Mouse (Mus musculus): Measurements from ENCODE around the gene Dmrt1. TPM values are rescaled to one million over a fixed set of nuclear protein-coding genes. Genes with fewer than 3 reads are reported as not detected.
A peak's percentile ranks its signal among the peaks of the same experiment; 100 is the strongest.

The Dmrt1 gene
- total RNA-seq, 2 experiments from 2014 or later, result not detected

DNA sequence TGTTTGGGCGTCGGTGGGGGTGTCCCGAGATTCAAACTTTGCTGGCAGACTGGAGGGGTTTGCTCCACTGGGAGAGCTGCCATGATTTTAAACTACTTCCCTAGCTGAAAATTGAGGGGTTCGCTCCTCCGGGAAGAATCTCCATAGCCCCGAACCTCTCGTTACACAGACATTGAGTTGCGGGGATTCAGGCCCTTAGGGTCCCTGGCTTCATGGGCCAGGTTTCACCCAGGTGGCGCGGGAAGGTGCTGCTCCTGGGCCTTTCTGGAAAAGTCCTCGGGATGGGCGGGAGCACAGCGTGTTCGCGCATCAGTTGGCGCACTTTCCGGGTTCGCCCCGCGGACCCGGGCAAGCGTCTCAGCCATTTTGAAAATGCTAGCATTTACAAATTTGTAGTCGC, 1.2 kb downstream of the Dmrt1 start:
- Histone ChIP-seq H3K27ac (no peak overlapping the region), H3K4me3 (no peak overlapping the region)
- no peak for TF ChIP-seq CTCF (IDR thresholded peaks at IDR 0.05)
- intact Hi-C loops (cut with DNase I), result loop anchor here (5.0 kb wide), 1 partner anchor 101 kb away; no protein-coding TSS in a partner anchor
- no peak for DNase-seq (ENCODE audit: extremely low spot score in 1 of 2, low spot score in 2 of 2)

DNA sequence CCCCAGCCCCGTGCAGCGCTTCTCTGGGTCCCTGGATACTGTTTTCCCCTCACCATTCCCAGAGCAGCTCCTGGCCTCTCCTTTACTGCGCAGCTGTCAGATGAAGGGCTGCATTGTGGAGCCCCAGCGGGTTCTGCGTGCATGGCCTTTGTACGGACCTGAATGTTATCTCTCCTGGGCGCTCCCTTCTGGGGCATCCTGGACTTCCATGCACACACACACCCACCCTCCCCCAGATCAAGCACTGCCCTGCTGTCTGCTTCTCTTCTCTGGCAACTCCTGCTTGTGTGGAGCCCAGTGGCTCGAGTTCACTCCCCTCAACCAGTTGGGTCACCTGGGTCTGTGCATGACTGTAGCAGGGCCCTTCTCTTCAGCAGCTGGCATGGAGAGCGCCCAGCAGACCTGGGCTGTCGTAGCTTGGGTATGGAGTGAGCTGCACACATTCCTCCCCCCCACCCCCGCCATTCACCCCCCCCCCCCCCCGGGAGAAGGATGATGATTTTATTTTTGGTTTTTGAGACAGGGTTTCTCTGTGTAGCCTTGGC, 9.6 kb downstream of the Dmrt1 start:
- Histone ChIP-seq H3K4me3 (no peak overlapping the region), H3K27ac (no peak overlapping the region)
- TF ChIP-seq CTCF (IDR thresholded peaks at IDR 0.05), result no peak
- intact Hi-C loops (cut with DNase I), result no loop called here
- DNase-seq (ENCODE audit: extremely low spot score in 1 of 2, low spot score in 2 of 2), result no peak

DNA sequence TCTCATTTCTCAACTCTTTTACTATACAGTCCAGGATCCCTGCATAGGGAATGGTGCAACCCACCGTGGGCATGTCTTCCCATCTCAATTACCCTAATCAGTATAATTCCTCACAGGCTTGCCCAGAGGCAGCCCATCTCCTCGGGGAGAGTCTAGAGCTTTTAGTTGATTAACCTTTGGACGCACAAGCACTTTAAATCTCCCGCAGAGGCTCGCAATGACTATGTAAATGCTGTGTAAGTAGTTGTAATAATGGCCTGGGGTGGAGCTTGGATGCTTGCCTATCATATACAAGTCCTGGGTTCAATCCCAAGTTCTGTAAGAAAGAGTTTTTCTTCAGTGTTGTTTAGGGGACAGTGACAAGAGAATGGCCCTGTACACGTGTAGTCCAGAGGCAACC, 18.7 kb downstream of the Dmrt1 start:
- TF ChIP-seq CTCF (IDR thresholded peaks at IDR 0.05), result no peak
- no peak for DNase-seq (ENCODE audit: extremely low spot score in 1 of 2, low spot score in 2 of 2)
- intact Hi-C loops (cut with DNase I), result no loop called here
- Histone ChIP-seq H3K27ac (no peak overlapping the region), H3K4me3 (no peak overlapping the region)

DNA sequence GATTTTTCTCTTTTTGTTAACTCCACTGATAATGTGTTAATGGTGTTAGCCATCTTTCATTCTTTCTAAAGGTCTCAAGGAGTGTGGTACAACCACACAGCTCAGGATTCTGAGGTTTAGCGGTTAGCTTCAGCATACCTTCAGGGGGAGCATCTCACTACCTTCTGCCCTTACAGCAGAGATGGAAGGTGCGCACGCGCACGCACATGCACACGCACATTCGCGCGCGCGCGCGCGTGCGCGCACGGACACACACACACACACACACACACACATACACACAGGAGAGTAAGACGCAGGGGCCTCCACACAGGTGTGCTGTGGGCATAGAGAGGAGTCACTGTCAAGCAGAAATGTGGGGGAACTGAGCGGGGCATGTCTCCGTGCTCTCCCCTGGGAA, 20.3 kb downstream of the Dmrt1 start:
- Histone ChIP-seq H3K27ac (no peak overlapping the region), H3K4me3 (no peak overlapping the region)
- no peak for DNase-seq (ENCODE audit: extremely low spot score in 1 of 2, low spot score in 2 of 2)
- no peak for TF ChIP-seq CTCF (IDR thresholded peaks at IDR 0.05)
- intact Hi-C loops (cut with DNase I), result no loop called here

DNA sequence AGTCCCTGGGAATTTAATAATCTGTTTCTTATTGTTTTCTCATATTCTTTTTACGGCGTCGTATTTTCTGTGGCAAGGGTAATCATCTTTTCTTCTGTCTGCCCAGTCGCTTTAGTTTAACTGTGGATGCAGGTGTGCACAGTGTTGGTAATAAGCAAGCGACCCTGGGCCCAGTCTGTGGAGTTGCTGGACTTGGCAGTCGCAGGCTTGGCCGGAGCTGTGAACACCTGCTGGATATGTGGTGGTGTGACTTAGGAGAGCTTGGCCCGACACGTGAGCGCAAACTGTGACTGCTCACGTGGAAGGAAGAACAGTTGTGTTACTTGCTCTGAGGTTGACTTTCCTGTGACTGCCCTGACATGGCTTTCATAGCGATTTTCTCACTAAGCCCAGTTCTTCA, 24.3 kb downstream of the Dmrt1 start:
- Histone ChIP-seq H3K27ac (no peak overlapping the region), H3K4me3 (no peak overlapping the region)
- intact Hi-C loops (cut with DNase I), result no loop called here
- DNase-seq (ENCODE audit: extremely low spot score in 1 of 2, low spot score in 2 of 2), result no peak
- no peak for TF ChIP-seq CTCF (IDR thresholded peaks at IDR 0.05)

DNA sequence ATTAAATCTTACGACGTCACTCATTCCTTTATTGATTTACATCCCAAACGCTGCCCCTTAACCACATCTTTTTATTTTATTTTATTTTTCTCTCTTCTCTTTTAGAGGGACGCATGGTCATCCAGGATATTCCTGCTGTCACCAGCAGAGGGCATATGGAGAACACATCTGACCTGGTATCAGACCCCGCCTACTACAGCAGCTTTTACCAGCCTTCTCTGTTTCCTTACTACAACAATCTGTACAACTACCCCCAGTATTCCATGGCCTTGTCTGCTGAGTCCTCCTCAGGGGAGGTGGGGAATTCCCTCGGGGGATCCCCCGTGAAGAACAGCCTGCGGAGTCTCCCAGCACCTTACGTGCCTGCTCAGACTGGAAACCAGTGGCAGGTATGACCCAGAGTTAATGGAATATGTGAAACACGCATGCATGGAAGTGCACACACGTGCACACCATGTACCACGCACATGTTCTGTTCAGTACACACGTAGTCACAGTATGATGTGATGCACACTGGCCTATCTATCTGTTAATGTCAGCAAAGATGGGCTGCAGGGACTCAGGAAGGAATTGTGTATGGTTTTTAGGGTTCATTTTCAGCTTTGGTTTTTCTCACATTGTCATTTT, 40.4 kb downstream of the Dmrt1 start:
- peak; percentile 75 for TF ChIP-seq CTCF (IDR thresholded peaks at IDR 0.05)
- Histone ChIP-seq H3K4me3 (no peak overlapping the region), H3K27ac (no peak overlapping the region)
- DNase-seq (ENCODE audit: extremely low spot score in 1 of 2, low spot score in 2 of 2), result peak; percentile 16 to 30
- intact Hi-C loops (cut with DNase I), result loop anchor here (1.0 to 10.0 kb wide), 3 partner anchors 77 to 649 kb away; no protein-coding TSS in a partner anchor

DNA sequence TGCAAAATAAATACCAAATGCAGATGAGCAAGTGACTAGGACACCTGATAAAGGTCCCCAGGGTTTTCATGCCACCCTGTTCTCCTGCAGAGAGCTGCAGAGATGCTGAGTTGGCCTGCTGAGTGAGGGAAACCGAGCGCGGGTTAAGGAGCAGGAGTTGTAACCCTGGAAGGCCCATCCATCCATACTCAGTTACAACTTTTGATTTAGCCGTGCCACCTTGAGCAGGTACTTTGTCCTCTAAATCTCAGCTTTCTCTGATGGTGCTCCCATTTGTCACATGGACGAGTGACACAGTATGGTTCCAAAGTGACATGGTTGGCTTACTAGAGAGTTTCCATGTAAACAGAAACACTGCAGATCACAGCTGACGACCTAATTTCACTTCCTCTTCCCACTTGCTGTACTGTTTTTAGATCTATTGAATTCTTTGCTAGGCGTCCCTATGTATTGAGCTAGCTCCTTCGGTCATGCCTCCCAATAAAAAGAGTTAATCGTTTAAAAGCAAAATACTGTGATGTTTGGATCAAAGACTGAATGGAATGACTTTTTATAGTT, 41.7 kb downstream of the Dmrt1 start:
- no peak for TF ChIP-seq CTCF (IDR thresholded peaks at IDR 0.05)
- no peak for DNase-seq (ENCODE audit: extremely low spot score in 1 of 2, low spot score in 2 of 2)
- Histone ChIP-seq H3K4me3 (no peak overlapping the region), H3K27ac (no peak overlapping the region)
- intact Hi-C loops (cut with DNase I), result loop anchor here (10.0 kb wide), 1 partner anchor 648 kb away; no protein-coding TSS in a partner anchor

DNA sequence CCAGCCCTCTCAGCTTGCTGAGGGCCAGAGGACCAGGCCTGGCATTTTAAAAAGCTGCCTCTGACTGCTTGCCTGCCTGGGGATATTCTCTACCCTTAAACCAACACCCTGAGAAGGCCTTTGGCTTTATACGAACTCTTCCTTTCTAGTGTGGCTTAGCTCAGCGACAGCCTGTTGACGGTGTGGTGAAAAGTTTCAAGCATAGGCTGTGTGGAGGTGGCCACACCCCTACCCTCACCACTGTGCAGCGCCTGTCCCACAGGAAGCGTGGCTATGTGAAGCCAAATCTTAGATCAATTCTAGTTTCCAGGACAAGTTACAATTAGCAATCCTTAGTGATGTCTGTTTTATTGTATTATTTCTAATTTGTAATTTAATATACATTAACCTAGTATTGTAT, 44.9 kb downstream of the Dmrt1 start:
- Histone ChIP-seq H3K4me3 (no peak overlapping the region), H3K27ac (no peak overlapping the region)
- DNase-seq (ENCODE audit: extremely low spot score in 1 of 2, low spot score in 2 of 2), result no peak
- intact Hi-C loops (cut with DNase I), result no loop called here
- TF ChIP-seq CTCF (IDR thresholded peaks at IDR 0.05), result no peak

DNA sequence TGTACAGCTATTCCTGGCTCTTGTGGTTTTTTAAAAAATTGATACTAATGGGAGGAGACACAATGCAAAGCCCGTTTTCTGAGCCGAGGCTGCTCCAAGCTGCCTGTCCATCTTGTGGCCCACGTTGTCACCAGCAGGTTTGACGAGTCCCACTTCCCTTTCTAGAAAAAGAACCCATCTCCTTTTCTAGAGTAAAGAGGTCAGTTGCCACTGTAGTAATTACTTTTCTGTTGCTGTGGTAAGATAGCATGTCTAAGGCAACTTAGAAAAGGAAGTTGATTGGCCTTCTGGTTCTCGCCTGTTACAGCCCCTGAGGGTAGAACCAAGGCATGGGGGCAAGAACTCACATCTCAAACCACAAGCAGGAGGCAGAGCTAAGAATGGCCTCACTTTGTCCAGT, 45.6 kb downstream of the Dmrt1 start:
- no peak overlapping the region for H3K4me3 ChIP-seq
- no peak for DNase-seq (ENCODE audit: extremely low spot score in 1 of 2, low spot score in 2 of 2)
- intact Hi-C loops (cut with DNase I), result no loop called here
- H3K27ac ChIP-seq, result no peak overlapping the region
- TF ChIP-seq CTCF (IDR thresholded peaks at IDR 0.05), result no peak

DNA sequence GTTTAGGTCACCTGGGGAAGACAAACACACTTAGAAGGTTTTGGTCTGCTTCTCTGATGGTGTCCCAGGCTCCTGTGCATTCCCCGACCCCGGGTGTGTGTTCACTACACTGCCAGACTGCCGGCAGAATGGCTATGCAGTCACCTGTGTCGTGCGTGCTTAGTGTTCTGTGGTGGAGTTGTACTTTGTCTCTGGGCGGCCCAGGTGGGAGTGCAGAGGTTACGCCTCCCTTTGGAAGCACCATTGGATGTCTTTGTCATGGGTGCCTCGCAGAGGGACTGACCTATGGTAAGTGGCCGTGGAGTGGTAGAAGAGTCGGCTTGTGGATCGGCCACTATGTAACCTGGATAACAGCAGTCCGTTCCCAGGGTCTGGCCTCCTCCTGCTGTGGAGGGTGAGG, 59.0 kb downstream of the Dmrt1 start:
- intact Hi-C loops (cut with DNase I), result no loop called here
- Histone ChIP-seq H3K4me3 (no peak overlapping the region), H3K27ac (no peak overlapping the region)
- no peak for DNase-seq (ENCODE audit: extremely low spot score in 1 of 2, low spot score in 2 of 2)
- no peak for TF ChIP-seq CTCF (IDR thresholded peaks at IDR 0.05)

DNA sequence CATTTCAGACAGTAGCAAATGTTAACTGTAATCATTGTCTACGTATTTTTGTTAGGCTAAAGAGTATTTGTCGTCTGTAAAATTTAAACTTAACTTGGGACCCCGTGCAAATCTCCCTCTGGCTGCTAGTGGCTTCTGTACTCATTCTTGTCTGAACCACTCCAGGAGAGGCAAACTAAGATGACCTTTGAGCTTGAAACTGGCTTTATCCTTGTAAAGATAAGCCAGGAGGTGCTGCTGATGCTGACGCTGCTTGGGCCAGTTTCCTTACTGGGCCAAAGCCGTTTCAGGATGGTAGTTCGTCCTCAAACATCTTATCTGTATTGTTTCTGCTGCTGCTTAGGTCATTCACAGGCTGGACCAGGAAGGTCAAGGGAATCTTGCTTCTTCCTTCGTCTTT, 64.4 kb downstream of the Dmrt1 start:
- intact Hi-C loops (cut with DNase I), result no loop called here
- DNase-seq (ENCODE audit: extremely low spot score in 1 of 2, low spot score in 2 of 2), result no peak
- no peak for TF ChIP-seq CTCF (IDR thresholded peaks at IDR 0.05)
- no peak overlapping the region for H3K27ac ChIP-seq
- no peak overlapping the region for H3K4me3 ChIP-seq

DNA sequence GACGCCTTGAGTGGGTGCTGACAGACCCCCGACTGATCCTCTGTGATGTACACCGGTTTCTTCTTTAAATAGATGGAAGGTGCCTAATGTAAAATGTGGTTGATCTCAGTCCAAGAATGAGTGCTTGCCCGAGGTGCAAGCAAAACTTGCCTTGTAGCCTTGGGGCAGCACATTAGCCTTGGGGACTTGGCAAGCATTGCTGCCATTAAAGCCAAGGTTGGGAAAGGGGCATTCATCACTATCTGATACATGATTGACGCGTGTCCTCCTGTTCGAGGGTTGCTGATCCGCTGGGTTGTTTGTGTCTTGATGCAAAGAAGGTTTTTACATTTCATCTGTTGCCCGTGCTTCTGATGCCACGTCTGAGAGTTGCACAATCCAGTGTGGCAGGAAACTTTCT, 69.0 kb downstream of the Dmrt1 start:
- Histone ChIP-seq H3K4me3 (no peak overlapping the region), H3K27ac (no peak overlapping the region)
- TF ChIP-seq CTCF (IDR thresholded peaks at IDR 0.05), result no peak
- intact Hi-C loops (cut with DNase I), result no loop called here
- DNase-seq (ENCODE audit: extremely low spot score in 1 of 2, low spot score in 2 of 2), result no peak
